Mouse (Mus musculus): ENCODE data around the gene Chadl.
A peak's percentile ranks its signal among the peaks of the same experiment; 100 is the strongest.
"Not testable (repeated sequence)": the region's sequence is repeated elsewhere in the genome, so short reads cannot be mapped to it uniquely, and the experiment has no call there.

The Chadl gene

DNA sequence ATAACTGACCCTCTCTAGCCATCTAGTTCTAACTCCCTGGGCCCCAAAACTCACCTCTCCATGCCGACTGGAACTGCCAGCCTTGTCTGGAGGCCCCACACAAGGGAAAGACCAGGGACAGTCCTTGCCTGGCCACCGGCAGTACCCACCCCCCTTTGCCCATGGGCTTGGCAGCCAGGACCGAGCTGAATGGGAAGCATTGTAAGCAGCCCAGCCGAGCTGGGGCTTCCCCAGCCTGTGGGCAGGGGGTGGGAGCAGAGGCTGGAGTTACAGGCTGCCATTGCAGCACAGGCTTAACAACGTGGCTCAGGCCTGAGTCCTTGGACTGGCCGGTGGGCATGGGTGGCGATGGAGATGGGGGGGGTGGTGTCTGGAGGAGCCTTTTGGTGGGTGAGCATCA lies at the start of gene Chadl:
Gene Chadl, minus strand, starts transcription at position 113 of the 400 bp plus-strand sequence.
- peak; percentile 48 for DNase-seq

DNA sequence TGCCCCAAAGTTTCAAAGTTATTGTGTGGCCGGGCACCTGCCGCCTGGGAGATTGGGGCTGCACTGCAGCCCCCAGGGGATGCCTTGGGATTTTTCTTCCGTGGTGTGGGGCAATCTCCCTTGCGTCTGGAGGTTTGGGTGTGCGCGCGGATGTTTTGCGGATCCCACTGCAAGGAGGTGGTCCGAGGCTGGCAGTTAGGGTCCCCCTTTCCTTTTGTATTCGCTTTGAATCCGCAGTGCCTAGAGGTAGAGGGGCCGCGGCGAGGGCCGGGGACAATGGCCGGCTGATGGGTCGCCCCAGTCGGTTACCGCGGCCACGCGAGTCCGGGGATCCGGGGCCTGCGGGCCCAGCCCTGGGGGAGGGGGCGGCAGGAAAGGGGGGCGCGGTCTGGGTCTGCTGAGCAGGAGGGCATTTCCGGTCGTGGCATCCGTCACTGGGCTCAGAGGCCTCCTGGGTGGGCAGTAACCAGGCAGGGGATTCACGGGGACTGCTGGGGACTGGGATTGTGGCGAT lies 48.6 kb upstream of the Chadl start:
- DNase-seq, result peak; percentile 76

DNA sequence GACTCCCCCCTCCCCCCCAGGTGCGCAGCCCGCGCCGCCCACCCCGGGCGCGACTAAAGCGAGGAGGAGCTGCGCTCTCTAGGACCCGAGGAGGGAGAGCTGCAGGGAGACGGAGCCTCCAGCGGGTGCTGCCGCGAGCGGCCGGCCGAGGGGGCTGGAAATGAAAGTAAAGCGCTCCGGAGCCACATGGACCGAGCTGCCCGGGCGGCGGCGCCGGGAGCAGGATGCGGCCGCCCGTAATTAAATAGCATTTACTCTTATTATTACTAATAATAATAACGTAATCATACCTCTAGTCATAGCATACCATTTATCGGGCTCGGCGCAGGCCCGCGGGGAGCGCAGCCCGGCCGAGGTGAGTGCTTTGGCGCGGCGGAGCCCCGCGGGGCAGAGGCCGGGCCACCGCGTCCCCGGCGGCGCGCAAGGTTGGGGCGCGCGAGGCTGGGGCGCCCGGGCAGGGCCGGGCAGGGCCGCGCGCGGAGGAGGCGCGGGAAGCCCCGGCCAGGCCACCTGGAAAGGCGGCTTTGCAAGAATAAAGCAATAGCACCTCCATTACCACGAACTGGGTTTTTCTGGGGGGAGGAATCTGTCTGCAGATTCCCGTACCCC lies 48.0 kb upstream of the Chadl start, which contains the start of the genes Zc3h7b and Rangap1:
Gene Zc3h7b, plus strand, starts transcription at position 66 of the 609 bp plus-strand sequence.
Gene Rangap1, minus strand, starts transcription at position 539 of the 609 bp plus-strand sequence.
- peak; percentile 73 for DNase-seq

DNA sequence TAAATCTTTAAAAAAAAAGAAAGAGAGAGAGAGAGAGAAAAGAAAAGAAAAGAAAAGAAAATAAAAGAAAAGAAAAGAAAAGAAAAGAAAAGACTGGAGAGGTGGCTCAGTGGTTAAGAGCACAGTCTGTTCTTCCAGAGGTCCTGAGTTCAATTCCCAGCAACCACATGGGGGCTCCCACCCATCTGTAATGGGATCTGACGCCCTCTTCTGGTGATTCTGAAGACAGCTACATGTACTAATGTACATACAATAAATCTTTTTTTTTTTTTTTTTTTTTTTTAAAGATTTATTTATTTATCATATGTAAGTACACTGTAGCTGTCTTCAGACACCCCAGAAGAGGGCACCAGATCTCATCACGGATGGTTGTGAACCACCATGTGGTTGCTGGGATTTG lies 45.3 kb upstream of the Chadl start:
- DNase-seq, result not testable (repeated sequence)

DNA sequence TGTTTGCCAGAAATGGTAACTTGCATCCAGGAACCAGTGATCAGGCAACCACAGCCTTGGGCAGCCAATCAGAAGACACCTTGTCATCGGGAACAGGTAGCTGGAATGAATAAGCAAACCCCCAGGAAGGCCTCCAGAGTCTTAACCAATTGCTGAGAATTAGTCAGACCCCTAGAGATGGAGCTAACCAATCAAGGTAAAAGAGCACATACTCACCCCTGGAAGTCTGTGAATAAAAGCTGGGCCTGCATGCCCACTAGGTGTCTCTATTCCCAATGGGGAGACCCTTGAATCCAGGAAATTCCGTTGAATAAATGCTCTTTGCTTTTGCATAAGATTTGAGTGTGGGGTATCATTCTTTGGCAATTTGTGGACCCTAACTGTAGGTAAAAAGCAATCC lies 42.8 kb upstream of the Chadl start:
- DNase-seq, result no peak

DNA sequence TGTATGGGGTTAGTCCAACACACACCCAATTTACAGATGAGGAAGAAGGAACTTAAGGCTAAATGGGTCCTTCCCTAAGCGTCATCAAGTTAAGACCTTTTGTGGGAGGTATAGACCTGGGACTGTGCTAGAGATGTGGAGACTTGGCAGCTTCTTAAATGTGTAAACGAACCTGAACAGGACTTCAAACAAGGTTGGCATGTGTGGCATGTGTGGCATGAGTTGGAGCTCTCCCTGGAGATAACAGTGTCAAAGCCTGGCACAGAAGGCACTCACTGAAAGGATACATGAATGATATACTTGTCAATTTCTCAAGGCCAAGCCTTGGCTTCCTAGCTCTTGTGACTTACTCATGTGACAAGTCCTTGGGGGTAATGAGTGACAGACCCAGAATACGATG lies 42.2 kb upstream of the Chadl start:
- DNase-seq, result no peak

DNA sequence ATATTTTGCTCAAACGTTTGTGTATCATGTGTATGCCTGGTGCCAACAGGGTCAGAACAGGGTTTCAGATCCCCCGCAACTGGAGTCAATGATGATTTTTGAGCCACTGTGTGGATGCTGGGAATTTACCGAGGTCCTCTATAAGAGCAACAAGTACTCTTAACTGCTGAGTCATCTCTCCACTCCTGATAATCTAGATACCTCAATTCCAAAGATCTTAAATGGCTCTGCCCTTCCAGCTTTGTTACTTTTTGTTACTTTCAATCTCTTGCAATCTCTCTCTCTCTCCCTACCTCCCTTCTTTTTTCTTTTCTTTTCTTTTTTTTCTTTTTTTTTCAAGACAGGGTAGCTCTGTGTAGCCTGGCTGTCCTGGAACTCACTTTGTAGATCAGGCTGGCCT lies 38.0 kb upstream of the Chadl start:
- DNase-seq, result no peak

DNA sequence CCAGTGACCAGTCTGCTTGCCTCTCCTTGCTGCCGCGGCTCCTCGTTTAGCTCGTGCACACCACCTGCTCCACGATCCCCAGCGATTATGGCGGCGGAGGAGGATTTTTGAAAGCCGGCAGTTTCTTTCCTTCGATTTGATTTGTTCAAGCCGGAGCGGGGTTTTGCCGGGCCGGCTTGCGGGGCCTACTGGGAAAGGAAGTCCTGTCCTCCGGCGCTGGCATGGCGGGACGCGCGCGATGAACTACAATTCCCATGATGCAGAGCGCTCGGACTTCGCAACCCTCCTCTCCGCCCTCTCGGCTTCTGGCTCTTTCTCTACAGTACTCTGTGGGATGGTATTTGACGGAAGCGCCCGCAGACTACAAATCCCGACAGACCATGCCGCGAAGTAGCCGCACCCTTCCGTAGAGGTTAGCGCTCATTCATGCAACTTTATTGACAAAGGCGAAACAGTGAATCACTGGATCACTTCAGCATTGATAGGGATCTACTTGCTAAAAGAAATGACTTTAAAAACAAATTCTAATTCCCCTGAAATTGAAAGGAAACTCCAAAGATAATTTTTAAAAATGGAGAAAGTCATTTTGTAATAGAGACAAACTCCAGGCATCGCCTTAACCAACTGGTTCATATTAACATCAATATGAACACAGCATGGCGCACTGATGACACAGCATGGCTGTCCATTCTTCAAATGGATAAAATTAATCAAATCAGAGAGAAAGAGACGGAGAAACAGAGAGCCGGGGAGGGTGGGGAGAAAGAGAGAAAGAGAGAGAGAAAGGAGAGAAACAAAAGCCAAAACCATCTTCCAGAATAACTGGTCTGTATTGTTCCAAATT lies 32.9 kb upstream of the Chadl start:
- peak; percentile 94 for DNase-seq

DNA sequence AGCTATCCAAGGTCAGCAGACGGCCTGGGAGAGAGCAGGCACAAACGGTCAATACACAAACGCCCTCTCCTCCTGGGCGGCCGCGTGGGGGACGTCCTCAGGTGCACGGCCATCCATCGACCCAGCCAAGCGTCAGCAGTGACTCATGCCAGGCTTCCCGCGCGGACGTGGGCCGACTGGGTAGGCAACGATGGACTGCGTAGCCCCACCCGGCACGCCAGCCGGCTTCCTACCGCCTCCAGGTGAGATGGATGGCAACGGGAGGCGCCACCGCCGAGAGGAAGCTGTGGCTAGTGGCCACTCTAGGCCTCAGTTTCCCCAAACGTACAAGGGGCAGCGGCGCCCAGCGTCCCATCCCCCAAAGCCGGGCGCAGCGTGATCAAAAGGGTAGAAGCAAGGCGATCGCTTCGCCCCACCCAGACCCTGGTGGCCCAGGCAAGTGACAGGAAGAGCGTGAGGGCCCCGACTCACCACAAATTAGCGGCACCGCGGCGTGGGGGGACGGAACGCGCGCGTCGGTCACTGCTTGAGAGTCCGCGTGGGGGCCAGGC lies 32.2 kb upstream of the Chadl start:
- peak; percentile 28 for DNase-seq

DNA sequence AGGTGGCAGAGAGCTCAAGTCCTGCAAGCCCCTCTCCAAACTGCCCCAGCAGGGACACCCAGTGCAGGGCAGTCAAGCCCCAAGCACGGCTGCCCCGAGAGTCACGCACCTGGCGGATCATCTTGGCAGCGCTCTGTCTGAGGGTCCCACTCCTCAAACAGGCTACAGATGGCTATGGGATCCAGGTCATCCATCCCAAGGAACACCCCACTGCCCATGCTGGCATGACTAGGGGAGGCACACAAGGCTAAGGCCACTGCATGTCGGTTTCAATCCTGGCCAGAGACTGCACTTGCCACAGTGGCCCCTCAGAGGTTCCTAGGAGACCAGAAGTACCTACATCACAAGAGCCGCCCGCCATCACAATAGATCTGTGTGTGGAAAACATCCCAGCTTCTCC lies 28.9 kb upstream of the Chadl start:
- no peak for DNase-seq

DNA sequence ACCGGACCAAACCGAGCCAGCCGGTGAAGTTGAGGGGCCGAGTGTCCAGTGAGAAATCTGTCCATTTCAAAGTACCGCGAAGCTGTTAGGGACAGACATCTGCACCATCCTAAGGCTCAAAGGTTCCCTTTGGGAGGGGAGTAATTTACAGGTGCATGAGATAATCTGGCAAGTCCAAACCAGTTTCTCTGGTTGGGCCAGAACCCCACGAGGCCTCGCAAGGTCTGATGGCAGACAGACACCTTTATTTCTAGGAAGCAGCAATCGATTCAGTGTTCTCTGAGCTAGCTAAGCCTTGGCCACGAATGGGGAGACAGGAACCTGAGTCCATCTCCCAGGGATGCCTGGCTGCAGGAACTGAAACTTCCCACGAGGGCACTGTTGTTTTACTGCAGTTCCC lies 26.6 kb upstream of the Chadl start:
- no peak for DNase-seq

DNA sequence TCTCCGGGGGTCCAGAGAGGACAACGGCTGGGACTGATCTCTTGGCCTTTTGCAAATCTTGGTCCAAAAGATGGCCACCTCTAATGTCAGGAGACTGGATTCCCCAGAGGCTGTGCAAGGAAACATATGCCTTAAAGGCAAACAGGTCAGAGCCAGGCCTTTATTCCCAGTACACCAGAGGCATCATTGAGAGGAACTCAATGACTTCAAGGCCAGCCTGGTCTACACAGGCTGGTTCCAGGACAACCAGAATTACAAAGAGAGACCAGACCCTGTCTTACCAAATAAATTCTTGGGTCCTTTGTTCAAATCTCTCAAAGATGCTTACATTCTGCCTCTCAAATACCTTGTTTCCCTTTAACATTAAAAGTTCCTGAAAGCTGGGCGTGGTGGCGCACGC lies 25.3 kb upstream of the Chadl start:
- no peak for DNase-seq

DNA sequence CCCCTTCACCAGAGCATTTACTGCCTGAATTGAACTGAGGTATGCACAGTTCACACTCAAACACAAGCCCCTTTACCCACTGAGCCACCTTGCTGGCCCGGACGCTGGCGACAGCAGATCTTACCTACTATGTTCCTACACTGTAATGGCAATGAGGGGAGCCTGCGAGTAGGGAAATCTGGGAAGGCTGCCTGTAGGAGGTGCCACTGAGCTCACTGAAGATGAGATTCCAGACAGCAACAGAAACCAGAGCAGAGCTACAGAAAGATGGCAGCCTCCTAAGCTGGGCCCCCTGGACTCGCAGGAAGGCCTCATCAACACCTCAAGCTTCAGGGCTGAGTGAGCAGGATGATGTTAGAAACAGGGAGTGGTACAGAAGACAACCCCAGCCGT lies 22.0 kb upstream of the Chadl start:
- DNase-seq, result no peak

DNA sequence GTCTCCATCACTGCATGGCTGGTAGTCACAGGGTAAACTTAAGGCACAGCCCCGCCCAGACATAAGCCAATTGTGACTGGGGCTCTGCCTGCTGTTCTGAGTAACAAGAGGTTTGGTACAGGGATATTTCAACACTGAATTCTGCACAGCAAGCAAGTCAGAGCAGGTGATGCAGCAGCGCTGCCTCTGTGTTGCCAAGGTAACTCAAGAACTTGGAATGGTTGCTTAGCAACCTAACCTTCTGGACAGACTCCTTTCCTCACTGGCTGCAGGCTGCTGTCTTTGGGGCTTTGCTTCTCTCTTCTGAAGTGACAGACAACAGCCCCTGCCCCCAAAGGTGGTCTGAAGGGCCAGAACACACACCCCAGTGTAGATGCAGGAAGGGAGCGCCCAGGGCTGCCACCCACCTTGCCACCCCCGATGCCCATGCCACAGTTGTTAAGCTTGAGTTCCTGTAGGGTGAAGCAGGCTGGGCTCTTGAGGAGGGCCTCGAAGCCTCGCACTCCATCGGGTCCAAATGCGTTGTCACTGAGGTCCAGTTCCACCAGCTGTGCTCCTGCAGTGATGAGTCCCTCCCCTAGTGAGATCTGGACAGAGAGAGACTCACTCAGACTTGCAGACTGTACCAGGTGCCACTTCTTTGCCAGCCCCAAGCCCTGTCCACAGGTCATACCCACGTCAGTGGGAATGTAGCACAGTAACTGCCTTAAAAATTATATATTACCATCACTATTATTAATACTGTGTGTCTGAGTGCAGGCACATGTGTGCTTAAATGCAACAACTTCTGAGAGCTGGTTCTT lies 21.4 kb upstream of the Chadl start:
- no peak for DNase-seq

DNA sequence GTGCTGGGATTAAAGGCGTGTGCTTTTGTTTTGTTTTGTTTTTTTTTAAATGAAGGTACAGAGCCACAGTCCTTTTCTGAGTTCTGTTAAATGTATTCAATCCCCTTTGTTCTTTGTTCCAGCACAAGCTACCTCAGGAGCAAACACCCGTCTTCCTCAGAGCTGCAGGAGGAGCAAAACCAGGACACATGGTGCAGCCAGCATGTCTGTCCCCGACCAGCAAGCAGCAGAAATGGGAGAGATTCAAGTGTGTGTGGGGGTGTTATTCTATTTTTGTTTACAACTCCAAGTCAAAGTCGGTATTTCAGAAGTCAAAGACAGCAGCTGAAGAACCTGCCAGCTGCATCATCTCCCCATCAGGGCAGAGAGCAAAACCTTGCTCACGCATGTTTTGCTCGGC lies 16.7 kb upstream of the Chadl start:
- no peak for DNase-seq

DNA sequence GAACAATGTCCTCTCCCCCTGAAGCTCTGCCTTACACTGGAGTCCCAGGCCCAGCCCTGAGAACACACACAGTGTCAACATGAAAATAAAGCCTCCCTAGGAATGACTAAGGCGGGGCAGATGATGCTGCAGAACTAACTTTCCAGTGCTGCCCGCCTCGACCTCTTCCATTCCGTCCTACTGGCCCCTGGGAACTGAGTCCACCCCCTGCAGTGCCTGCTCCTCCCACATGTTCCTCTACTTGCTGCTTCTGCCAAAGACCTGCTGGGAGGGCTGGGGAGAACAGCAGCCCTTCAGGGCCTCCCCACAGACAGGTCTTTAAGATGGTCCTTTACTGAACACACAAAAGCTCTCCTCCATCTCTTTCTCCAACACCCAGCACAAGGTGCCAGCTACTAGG lies 13.7 kb upstream of the Chadl start:
- no peak for DNase-seq

DNA sequence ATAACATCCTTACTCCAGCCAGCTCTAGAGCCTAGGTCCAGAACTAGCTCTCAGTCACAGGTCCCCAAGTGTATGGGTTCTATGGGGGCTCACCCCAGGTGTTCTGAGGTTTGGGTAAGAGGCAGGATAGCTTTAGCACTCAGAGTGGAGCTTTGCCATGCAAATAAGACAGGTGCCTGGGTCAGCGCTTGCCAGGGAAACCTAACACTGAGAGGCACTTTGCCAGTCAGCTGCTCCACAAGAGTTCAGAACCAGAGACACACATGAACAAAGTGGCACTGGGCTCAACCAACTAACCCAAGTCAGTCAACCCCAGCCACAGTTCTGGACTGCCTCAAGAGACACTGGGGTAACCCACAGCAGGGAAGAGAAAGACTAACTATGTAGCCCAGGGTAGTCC lies 12.6 kb upstream of the Chadl start:
- DNase-seq, result no peak

DNA sequence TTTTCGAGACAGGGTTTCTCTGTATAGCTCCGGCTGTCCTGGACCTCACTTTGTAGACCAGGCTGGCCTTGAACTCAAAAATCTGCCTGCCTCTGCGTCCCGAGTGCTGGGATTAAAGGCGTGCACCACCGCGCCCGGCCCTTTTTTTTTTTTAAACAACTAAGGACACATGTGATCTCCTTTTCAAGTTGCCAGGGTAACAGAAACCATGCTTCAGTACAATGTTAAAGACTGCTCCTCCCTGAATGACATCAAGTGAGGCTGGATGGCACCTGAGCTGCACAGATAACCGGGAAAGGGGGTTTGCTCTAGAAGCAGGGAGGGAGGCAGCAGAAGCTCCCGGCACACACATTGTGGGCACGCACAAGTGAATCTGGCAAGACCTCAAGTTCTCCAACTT lies 11.9 kb upstream of the Chadl start:
- DNase-seq, result no peak

DNA sequence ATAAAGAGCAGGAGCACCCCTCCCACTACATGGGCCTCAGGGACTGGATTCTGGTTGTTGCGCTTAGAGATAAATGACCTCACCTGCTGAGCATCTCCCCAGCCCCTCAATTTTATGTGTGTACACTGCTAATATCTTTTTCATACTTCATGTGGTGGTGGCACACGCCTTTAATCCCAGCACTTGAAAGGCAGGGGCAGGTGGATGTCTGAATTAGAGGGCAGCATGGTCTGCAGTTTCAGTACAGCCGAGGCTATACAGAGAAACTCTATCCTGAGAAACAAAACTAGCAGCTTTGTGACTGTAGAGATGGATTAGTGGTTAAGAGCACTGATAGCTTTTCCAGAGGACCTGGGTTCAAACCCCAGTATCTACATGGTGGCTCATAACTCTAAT lies 6.0 kb upstream of the Chadl start:
- DNase-seq, result no peak

DNA sequence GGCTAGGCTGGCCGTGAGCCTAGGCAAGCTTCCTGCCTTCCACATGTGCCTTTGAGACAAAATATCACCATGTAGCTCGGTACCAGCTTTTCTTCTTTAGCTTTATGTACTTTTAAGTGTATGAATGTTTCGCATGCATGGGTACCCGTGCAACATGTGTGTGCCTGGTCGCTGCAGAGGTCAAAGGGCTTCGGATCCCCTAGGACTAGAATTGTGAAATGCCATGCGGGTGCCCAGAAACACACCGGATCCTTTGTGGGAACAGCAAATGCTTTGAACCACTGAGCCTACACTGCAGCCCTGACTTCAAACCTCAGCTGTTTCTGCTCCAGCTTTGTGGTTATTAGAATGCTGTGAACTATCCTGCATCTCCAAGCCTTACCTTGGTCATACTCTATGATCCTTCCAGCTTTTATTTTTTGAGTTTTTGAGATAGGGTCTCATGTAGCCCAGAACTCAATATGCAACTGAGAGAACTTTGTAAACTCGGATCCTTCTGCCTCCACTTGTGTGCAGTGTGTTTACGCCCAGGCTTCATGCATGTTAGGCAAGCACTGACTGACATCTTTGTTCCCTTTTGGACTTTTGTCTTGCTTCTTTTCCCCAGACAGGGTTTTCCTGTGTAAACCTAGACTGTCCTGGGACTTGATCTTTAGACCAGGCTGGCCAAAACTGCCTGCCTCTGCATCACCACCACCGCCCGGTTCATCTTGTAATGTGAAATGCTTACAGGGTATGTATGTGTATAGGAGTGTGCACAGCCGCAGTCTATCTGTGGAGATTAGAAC lies 5.4 kb upstream of the Chadl start:
- no peak for DNase-seq

DNA sequence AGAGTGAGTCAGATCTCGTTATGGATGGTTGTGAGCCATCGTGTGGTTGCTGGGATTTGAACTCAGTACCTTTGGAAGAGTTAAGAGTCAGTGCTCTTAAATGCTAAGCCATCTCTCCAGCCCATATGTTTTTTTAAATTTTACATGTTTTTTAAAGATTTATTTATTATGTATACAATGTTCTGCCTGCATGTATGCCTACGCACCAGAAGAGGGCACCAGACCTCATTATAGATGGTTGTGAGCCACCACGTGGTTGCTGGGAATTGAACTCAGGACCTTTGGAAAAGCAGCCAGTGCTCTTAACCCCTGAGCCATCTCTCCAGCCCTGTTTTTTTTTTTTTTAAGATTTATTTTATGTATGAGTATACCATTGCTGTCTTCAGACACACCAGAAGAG lies 4.3 kb upstream of the Chadl start:
- DNase-seq, result not testable (repeated sequence)

DNA sequence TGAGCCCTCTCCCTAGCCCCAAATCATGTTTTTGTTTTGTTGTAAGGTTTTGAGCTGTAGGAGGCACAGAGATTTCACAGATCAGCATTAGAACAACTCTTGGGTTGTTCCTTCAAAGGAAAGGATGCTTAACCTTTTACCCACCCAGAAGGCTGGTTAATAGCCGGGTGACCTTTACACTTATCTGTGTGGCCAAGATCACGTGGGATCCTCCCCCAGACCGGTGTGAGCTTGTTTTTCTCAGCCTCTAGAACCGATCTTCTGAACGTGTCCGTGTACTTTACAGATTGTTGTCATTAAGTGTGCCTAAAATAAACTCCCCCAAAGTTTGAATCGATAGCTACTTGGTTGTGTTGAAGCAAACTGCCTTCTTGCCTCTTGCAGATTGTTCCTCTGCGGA lies 3.5 kb upstream of the Chadl start:
- no peak for DNase-seq

All from right cerebral cortex, postnatal 4 days (tissue).